Mouse (Mus musculus): ENCODE results near the gene Cadps2. TPM values are rescaled to one million over a fixed set of nuclear protein-coding genes. Genes with fewer than 3 reads are reported as not detected.

The Cadps2 gene
- polyA plus RNA-seq, 1 experiment from 2014 or later: not detected

GRCm38 (mm10) chr6:23252196-23253135 lies 586.8 kb downstream of the Cadps2 start:
- no peaks in the 10 kb centered on the region for H3K36me3 ChIP-seq (ENCODE audit: inconsistent target)
- H3K27ac ChIP-seq: no peak overlapping the region
- no peak overlapping the region for H3K4me3 ChIP-seq (ENCODE audit: inconsistent target)
- H3K79me2 ChIP-seq (ENCODE audit: inconsistent target): no peaks in the 10 kb centered on the region
- 12% methylated on average over 20 of the region's 20 CpGs for WGBS (ENCODE audit: missing documents)

- H3K36me3 ChIP-seq (ENCODE audit: inconsistent target): no peaks in the 10 kb centered on the region
- no peak overlapping the region for H3K27ac ChIP-seq
- WGBS (ENCODE audit: missing documents): 6% methylated on average over 3 of the region's 3 CpGs
- no peaks in the 10 kb centered on the region for H3K79me2 ChIP-seq (ENCODE audit: inconsistent target)
- H3K4me3 ChIP-seq (ENCODE audit: inconsistent target): no peak overlapping the region
Measured at GRCm38 (mm10) chr6:23251431-23251830, 587.8 kb downstream of the Cadps2 start.

- whole genome bisulfite sequencing (ENCODE audit: missing documents): 8% methylated on average over 21 of the region's 22 CpGs
- H3K27ac ChIP-seq: no peak overlapping the region
- no peaks in the 10 kb centered on the region for H3K79me2 ChIP-seq (ENCODE audit: inconsistent target)
- H3K36me3 ChIP-seq (ENCODE audit: inconsistent target): no peaks in the 10 kb centered on the region
- H3K4me3 ChIP-seq (ENCODE audit: inconsistent target): no peak overlapping the region
Measured at GRCm38 (mm10) chr6:23250288-23250955, 588.8 kb downstream of the Cadps2 start.

GRCm38 (mm10) chr6:23249616-23250287 lies 589.5 kb downstream of the Cadps2 start:
- Histone ChIP-seq H3K27ac (no peak overlapping the region), H3K79me2 (ENCODE audit: inconsistent target) (no peaks in the 10 kb centered on the region), H3K36me3 (ENCODE audit: inconsistent target) (no peaks in the 10 kb centered on the region), H3K4me3 (ENCODE audit: inconsistent target) (no peak overlapping the region)
- WGBS (ENCODE audit: missing documents): 6% methylated on average over 28 of the region's 29 CpGs

GRCm38 (mm10) chr6:23249053-23249401 lies 590.2 kb downstream of the Cadps2 start:
- Histone ChIP-seq H3K79me2 (ENCODE audit: inconsistent target) (no peaks in the 10 kb centered on the region), H3K36me3 (ENCODE audit: inconsistent target) (no peaks in the 10 kb centered on the region), H3K4me3 (ENCODE audit: inconsistent target) (no peak overlapping the region), H3K27ac (no peak overlapping the region)
- 8% methylated on average over 24 of the region's 24 CpGs for WGBS (ENCODE audit: missing documents)

GRCm38 (mm10) chr6:23248313-23249052 lies 590.7 kb downstream of the Cadps2 start, which contains the start of gene Fezf1:
TSS of gene Fezf1 (minus strand) at chr6:23248362.
- no peak within 1 kb of the TSS for H3K4me3 ChIP-seq (ENCODE audit: inconsistent target)
- no peaks in the 10 kb centered on the region for H3K36me3 ChIP-seq (ENCODE audit: inconsistent target)
- 4% methylated on average over 31 of the region's 31 CpGs for WGBS (ENCODE audit: missing documents)
- H3K79me2 ChIP-seq (ENCODE audit: inconsistent target): no peaks in the 10 kb centered on the region
- H3K27ac ChIP-seq: no peak within 1 kb of the TSS

- Histone ChIP-seq H3K4me3 (ENCODE audit: inconsistent target) (no peak overlapping the region), H3K79me2 (ENCODE audit: inconsistent target) (no peaks in the 10 kb centered on the region), H3K36me3 (ENCODE audit: inconsistent target) (no peaks in the 10 kb centered on the region), H3K27ac (no peak overlapping the region)
- 4% methylated on average over 60 of the region's 61 CpGs for WGBS (ENCODE audit: missing documents)
Measured at GRCm38 (mm10) chr6:23247512-23248312, 591.5 kb downstream of the Cadps2 start.

- H3K79me2 ChIP-seq (ENCODE audit: inconsistent target): no peaks in the 10 kb centered on the region
- no peaks in the 10 kb centered on the region for H3K36me3 ChIP-seq (ENCODE audit: inconsistent target)
- WGBS (ENCODE audit: missing documents): 9% methylated on average over 23 of the region's 23 CpGs
- H3K27ac ChIP-seq: no peak overlapping the region
- no peak overlapping the region for H3K4me3 ChIP-seq (ENCODE audit: inconsistent target)
Measured at GRCm38 (mm10) chr6:23246790-23247511, 592.3 kb downstream of the Cadps2 start.

GRCm38 (mm10) chr6:23246061-23246789 lies 593.0 kb downstream of the Cadps2 start:
- WGBS (ENCODE audit: missing documents): 11% methylated on average over 17 of the region's 17 CpGs
- no peak overlapping the region for H3K27ac ChIP-seq
- no peak overlapping the region for H3K4me3 ChIP-seq (ENCODE audit: inconsistent target)
- H3K36me3 ChIP-seq (ENCODE audit: inconsistent target): no peaks in the 10 kb centered on the region
- no peaks in the 10 kb centered on the region for H3K79me2 ChIP-seq (ENCODE audit: inconsistent target)

- 10% methylated on average over 23 of the region's 23 CpGs for WGBS (ENCODE audit: missing documents)
- Histone ChIP-seq H3K79me2 (ENCODE audit: inconsistent target) (no peaks in the 10 kb centered on the region), H3K27ac (no peak overlapping the region)
Measured at GRCm38 (mm10) chr6:23245545-23246011, 593.6 kb downstream of the Cadps2 start.

GRCm38 (mm10) chr6:23245121-23245520 lies 594.1 kb downstream of the Cadps2 start:
- no peak overlapping the region for H3K27ac ChIP-seq
- no peak overlapping the region for H3K4me3 ChIP-seq (ENCODE audit: inconsistent target)
- H3K36me3 ChIP-seq (ENCODE audit: inconsistent target): no peaks in the 10 kb centered on the region
- H3K79me2 ChIP-seq (ENCODE audit: inconsistent target): no peaks in the 10 kb centered on the region
- 31% methylated on average over 7 of the region's 9 CpGs for whole genome bisulfite sequencing (ENCODE audit: missing documents)

More at GRCm38 (mm10) chr6:23245545-23246011, 593.6 kb downstream of the Cadps2 start:
- no peaks in the 10 kb centered on the region for H3K36me3 ChIP-seq (ENCODE audit: inconsistent target)
- H3K4me3 ChIP-seq (ENCODE audit: inconsistent target): no peak overlapping the region

Data from macrophage (primary cell).